Mouse (Mus musculus): ENCODE measurements at regions not wholly inside any gene's neighbourhood (a gene's known extent, or its start where the extent isn't known, plus 50 kb on each side); places are given as distances from the start of the nearest gene placed in this dataset.

- TF ChIP-seq POU5F1 (IDR thresholded peaks at IDR 0.05; ENCODE audit: borderline replicate concordance, low read length) = no peak
- no peak for TF ChIP-seq NANOG (IDR thresholded peaks at IDR 0.05; ENCODE audit: borderline replicate concordance, low read length)
- TF ChIP-seq CTCF (conservative IDR thresholded peaks at IDR 0.05; ENCODE audit: low read length) = no peak
- Histone ChIP-seq H3K36me3 (ENCODE audit: insufficient read depth, low read length) (no peaks in the 10 kb centered on the region), H3K4me1 (replicated peaks; ENCODE audit: low read depth, low read length) (peaks cover 16% of the 10 kb centered on the region), H3K27me3 (ENCODE audit: insufficient read depth, low read length) (no peaks in the 10 kb centered on the region), H3K4me3 (replicated peaks; ENCODE audit: low read length) (no peak overlapping the region), H3K9me3 (ENCODE audit: low read length) (no peaks in the 10 kb centered on the region)
Measured at GRCm38 (mm10) chr11:19869671-19870070, 54.5 kb upstream of the Spred2 start.

GRCm38 (mm10) chr11:19870136-19870535, 54.0 kb upstream of the Spred2 start:
- H3K9me3 ChIP-seq (ENCODE audit: low read length) = no peaks in the 10 kb centered on the region
- TF ChIP-seq CTCF (conservative IDR thresholded peaks at IDR 0.05; ENCODE audit: low read length) = no peak
- TF ChIP-seq POU5F1 (IDR thresholded peaks at IDR 0.05; ENCODE audit: borderline replicate concordance, low read length) = no peak
- no peak for TF ChIP-seq NANOG (IDR thresholded peaks at IDR 0.05; ENCODE audit: borderline replicate concordance, low read length)
- H3K4me1 ChIP-seq (replicated peaks; ENCODE audit: low read depth, low read length) = peaks cover 18% of the 10 kb centered on the region
- no peaks in the 10 kb centered on the region for H3K27me3 ChIP-seq (ENCODE audit: insufficient read depth, low read length)
- H3K36me3 ChIP-seq (ENCODE audit: insufficient read depth, low read length) = no peaks in the 10 kb centered on the region
- H3K4me3 ChIP-seq (replicated peaks; ENCODE audit: low read length) = no peak overlapping the region

- Histone ChIP-seq H3K4me3 (replicated peaks; ENCODE audit: low read length) (no peak overlapping the region), H3K27me3 (ENCODE audit: insufficient read depth, low read length) (no peaks in the 10 kb centered on the region), H3K36me3 (ENCODE audit: insufficient read depth, low read length) (no peaks in the 10 kb centered on the region), H3K4me1 (replicated peaks; ENCODE audit: low read depth, low read length) (peaks cover 26% of the 10 kb centered on the region), H3K9me3 (ENCODE audit: low read length) (no peaks in the 10 kb centered on the region)
- TF ChIP-seq CTCF (conservative IDR thresholded peaks at IDR 0.05; ENCODE audit: low read length) = no peak
- no peak for TF ChIP-seq POU5F1 (IDR thresholded peaks at IDR 0.05; ENCODE audit: borderline replicate concordance, low read length)
- no peak for TF ChIP-seq NANOG (IDR thresholded peaks at IDR 0.05; ENCODE audit: borderline replicate concordance, low read length)
Measured at GRCm38 (mm10) chr11:19873796-19874195, 50.4 kb upstream of the Spred2 start.

Measured in E14TG2a.4 (cell line).